Mouse (Mus musculus): ENCODE data around the gene Zar1l. TPM values are rescaled to one million over a fixed set of nuclear protein-coding genes. Genes with fewer than 3 reads are reported as not detected.

Zar1l gene
- polyA plus RNA-seq, 1 experiment = not detected

GRCm38 (mm10) chr5:150490821-150491220 is 27.1 kb downstream of the Zar1l start:
- no peak for TF ChIP-seq FLI1 (IDR thresholded peaks at IDR 0.05; ENCODE audit: low read length)
- TF ChIP-seq GATA1 (IDR thresholded peaks at IDR 0.05; ENCODE audit: borderline replicate concordance, low read length) = no peak
- H3K4me1 ChIP-seq = no peaks in the 10 kb centered on the region

GRCm38 (mm10) chr5:150490285-150490684 is 27.7 kb downstream of the Zar1l start:
- TF ChIP-seq FLI1 (IDR thresholded peaks at IDR 0.05; ENCODE audit: low read length) (no peak), GATA1 (IDR thresholded peaks at IDR 0.05; ENCODE audit: borderline replicate concordance, low read length) (no peak)
- H3K36me3 ChIP-seq (replicated peaks; ENCODE audit: low read length) = peaks cover 2% of the 10 kb centered on the region
- no peaks in the 10 kb centered on the region for H3K27me3 ChIP-seq (replicated peaks)
- H3K4me3 ChIP-seq (replicated peaks) = no peak overlapping the region
- H3K4me1 ChIP-seq = no peaks in the 10 kb centered on the region
- no peaks in the 10 kb centered on the region for H3K9me3 ChIP-seq

More at GRCm38 (mm10) chr5:150490821-150491220, 27.1 kb downstream of the Zar1l start:
- H3K36me3 ChIP-seq (replicated peaks; ENCODE audit: low read length) = peaks cover 5% of the 10 kb centered on the region
- no peaks in the 10 kb centered on the region for H3K27me3 ChIP-seq (replicated peaks)
- no peaks in the 10 kb centered on the region for H3K9me3 ChIP-seq
- no peak overlapping the region for H3K4me3 ChIP-seq (replicated peaks)

DNA sequence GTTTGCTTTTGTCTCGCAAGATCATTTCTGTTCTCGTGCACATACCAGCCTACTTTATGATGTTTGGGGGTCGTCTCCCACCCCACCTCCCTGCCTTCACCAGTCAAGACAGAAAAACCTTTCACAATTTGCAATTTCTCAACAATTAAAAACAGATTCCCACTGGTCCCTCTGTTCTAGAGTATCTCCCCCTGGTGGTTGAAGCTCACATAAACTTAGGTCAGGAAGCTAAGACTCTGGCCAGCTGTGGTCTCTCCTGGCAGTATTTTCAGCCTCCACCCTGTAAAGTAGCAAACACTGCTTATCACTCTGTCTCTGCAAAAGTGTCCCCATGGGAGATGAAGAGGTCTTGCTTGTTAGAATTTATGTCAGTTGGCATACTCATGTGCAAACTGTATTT is 32.8 kb downstream of the Zar1l start:
- H3K36me3 ChIP-seq (replicated peaks; ENCODE audit: low read length) = peaks cover 21% of the 10 kb centered on the region
- no peak overlapping the region for H3K4me3 ChIP-seq (replicated peaks)
- TF ChIP-seq FLI1 (IDR thresholded peaks at IDR 0.05; ENCODE audit: low read length) (no peak), GATA1 (IDR thresholded peaks at IDR 0.05; ENCODE audit: borderline replicate concordance, low read length) (no peak)
- H3K27me3 ChIP-seq (replicated peaks) = no peaks in the 10 kb centered on the region
- H3K4me1 ChIP-seq = no peaks in the 10 kb centered on the region
- H3K9me3 ChIP-seq = no peaks in the 10 kb centered on the region

DNA sequence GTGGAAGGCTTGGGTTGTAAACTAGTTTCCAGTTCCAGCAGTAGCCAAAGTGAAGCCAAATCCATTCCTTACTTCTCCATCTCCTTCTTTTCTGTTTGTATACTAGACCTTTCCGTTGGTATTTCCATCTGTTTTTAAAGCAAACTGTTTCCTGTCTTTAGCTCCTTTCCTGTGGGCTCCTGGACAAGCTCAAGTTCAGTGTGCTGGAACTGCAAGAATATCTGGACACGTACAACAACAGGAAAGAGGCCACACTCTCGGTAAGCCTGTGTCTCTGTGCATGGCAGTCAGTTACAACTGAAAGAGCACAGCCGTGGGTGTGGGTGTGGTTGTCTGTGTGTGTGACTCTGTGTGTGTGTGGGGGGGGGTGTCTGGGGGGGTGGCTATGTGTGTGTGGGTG is 39.4 kb downstream of the Zar1l start:
- H3K9me3 ChIP-seq = peaks cover 6% of the 10 kb centered on the region; the same call in 1 of the 2 replicates
- no peak for TF ChIP-seq FLI1 (IDR thresholded peaks at IDR 0.05; ENCODE audit: low read length)
- TF ChIP-seq GATA1 (IDR thresholded peaks at IDR 0.05; ENCODE audit: borderline replicate concordance, low read length) = no peak
- H3K27me3 ChIP-seq (replicated peaks) = no peaks in the 10 kb centered on the region
- H3K4me1 ChIP-seq = peaks cover 6% of the 10 kb centered on the region; the same call in 1 of the 2 replicates
- peaks cover 45% of the 10 kb centered on the region for H3K36me3 ChIP-seq (replicated peaks; ENCODE audit: low read length)
- no peak overlapping the region for H3K4me3 ChIP-seq (replicated peaks)

DNA sequence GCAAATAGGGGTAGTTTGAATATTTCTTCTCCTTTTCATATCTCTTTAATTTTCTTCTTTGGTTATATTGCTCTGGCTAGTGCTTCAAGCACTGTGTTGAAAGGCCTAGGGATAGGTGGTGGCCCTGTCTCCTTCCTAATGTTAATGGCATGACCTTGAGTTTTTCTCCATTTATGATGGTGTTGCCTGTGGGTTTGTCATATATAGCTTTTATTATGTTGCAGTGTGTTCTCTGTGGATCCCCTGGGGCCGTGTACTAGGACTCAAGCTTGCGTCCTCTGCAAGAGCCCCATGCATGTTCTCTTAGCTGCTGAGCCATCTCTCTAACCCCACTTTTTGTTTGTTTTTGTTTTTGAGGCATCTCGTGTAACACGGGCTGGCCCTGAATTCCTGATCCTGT is 40.6 kb downstream of the Zar1l start:
- TF ChIP-seq FLI1 (IDR thresholded peaks at IDR 0.05; ENCODE audit: low read length) (no peak), GATA1 (IDR thresholded peaks at IDR 0.05; ENCODE audit: borderline replicate concordance, low read length) (no peak)
- H3K36me3 ChIP-seq (replicated peaks; ENCODE audit: low read length) = peaks cover 52% of the 10 kb centered on the region
- no peaks in the 10 kb centered on the region for H3K27me3 ChIP-seq (replicated peaks)
- peaks cover 6% of the 10 kb centered on the region; the same call in 1 of the 2 replicates for H3K9me3 ChIP-seq
- peaks cover 6% of the 10 kb centered on the region; the same call in 1 of the 2 replicates for H3K4me1 ChIP-seq
- H3K4me3 ChIP-seq (replicated peaks) = no peak overlapping the region

DNA sequence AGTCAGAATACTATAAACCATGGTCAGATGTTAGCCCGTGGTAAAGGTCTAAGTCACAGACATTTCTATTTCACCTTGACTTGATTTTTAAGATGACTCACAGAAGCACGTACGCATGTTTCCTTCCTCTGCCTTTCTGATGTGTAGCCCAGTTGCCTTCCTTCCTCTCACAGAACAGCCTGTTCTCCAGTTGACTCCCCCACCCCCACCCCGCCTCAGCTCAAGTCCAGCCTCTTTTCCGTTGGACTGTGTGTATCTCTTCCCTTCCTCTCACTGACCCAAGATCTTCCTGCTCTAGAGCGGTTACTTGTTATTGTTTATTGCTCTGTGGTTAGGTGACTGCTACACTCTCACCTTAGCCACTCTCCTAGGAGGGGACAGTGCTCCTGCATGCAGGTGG is 49.5 kb downstream of the Zar1l start:
- TF ChIP-seq GATA1 (IDR thresholded peaks at IDR 0.05; ENCODE audit: borderline replicate concordance, low read length) = no peak
- no peak for TF ChIP-seq FLI1 (IDR thresholded peaks at IDR 0.05; ENCODE audit: low read length)
- Histone ChIP-seq H3K9me3 (no peaks in the 10 kb centered on the region), H3K27me3 (replicated peaks) (no peaks in the 10 kb centered on the region), H3K4me1 (peaks cover 23% of the 10 kb centered on the region), H3K4me3 (replicated peaks) (peak overlapping the region; percentile 23), H3K36me3 (replicated peaks; ENCODE audit: low read length) (peaks cover 39% of the 10 kb centered on the region)

GRCm38 (mm10) chr5:150466132-150466531 is 51.8 kb downstream of the Zar1l start:
- H3K36me3 ChIP-seq (replicated peaks; ENCODE audit: low read length) = peaks cover 21% of the 10 kb centered on the region
- H3K9me3 ChIP-seq = no peaks in the 10 kb centered on the region
- no peak overlapping the region for H3K4me3 ChIP-seq (replicated peaks)
- no peak for TF ChIP-seq FLI1 (IDR thresholded peaks at IDR 0.05; ENCODE audit: low read length)
- TF ChIP-seq GATA1 (IDR thresholded peaks at IDR 0.05; ENCODE audit: borderline replicate concordance, low read length) = no peak
- peaks cover 23% of the 10 kb centered on the region for H3K4me1 ChIP-seq
- H3K27me3 ChIP-seq (replicated peaks) = no peaks in the 10 kb centered on the region

DNA sequence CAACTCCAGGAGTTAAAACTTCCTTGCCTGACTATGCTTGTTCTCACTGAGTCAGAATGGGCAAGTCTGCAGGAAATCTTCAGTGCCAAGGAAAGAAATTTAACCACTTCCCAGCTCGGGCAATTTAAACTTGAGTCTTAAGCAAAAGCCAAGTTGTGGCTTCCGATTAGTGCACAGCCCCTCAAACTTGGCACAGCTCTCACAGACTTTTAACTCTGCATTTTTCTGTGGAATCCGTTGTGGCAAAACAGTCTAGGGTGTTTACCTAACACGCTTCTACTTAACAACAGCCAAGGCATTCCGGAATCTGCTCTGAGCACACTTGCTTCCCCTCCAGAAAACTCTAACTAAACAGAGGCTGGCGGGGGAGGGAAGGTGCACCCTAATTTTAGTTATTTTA is 52.7 kb downstream of the Zar1l start:
- Histone ChIP-seq H3K36me3 (replicated peaks; ENCODE audit: low read length) (peaks cover 18% of the 10 kb centered on the region), H3K9me3 (no peaks in the 10 kb centered on the region), H3K4me1 (peaks cover 23% of the 10 kb centered on the region), H3K4me3 (replicated peaks) (no peak overlapping the region), H3K27me3 (replicated peaks) (no peaks in the 10 kb centered on the region)
- no peak for TF ChIP-seq FLI1 (IDR thresholded peaks at IDR 0.05; ENCODE audit: low read length)
- TF ChIP-seq GATA1 (IDR thresholded peaks at IDR 0.05; ENCODE audit: borderline replicate concordance, low read length) = no peak

DNA sequence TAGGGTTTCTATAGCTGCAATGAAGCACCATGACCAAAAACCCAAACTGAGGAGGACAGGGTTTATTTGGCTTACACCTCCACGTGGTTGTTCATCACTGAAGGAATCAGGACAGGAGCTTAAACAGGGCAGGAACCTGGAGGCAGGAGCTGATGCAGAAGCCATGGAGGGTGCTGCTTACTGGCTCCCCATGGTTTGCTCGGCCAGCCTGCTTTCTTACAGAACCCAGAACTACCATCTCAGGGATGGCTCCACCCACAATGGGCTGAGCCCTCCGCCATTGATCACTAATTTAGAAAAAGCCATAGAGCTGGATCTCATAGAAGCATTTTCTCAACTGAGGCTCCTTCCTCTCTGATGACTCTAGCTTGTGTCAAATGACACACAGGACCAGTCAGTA is 53.2 kb downstream of the Zar1l start:
- Histone ChIP-seq H3K9me3 (no peaks in the 10 kb centered on the region), H3K4me3 (replicated peaks) (no peak overlapping the region), H3K4me1 (peaks cover 22% of the 10 kb centered on the region), H3K27me3 (replicated peaks) (no peaks in the 10 kb centered on the region), H3K36me3 (replicated peaks; ENCODE audit: low read length) (peaks cover 20% of the 10 kb centered on the region)
- TF ChIP-seq FLI1 (IDR thresholded peaks at IDR 0.05; ENCODE audit: low read length) (no peak), GATA1 (IDR thresholded peaks at IDR 0.05; ENCODE audit: borderline replicate concordance, low read length) (no peak)

- TF ChIP-seq GATA1 (IDR thresholded peaks at IDR 0.05; ENCODE audit: borderline replicate concordance, low read length) = no peak
- TF ChIP-seq FLI1 (IDR thresholded peaks at IDR 0.05; ENCODE audit: low read length) = no peak
- H3K9me3 ChIP-seq = peaks cover 6% of the 10 kb centered on the region; the same call in 1 of the 2 replicates
Measured at GRCm38 (mm10) chr5:150459801-150460200, 58.2 kb downstream of the Zar1l start.

More at GRCm38 (mm10) chr5:150459801-150460200, 58.2 kb downstream of the Zar1l start:
- Histone ChIP-seq H3K4me3 (replicated peaks) (no peak overlapping the region), H3K36me3 (replicated peaks; ENCODE audit: low read length) (peaks cover 45% of the 10 kb centered on the region), H3K4me1 (no peaks in the 10 kb centered on the region), H3K27me3 (replicated peaks) (no peaks in the 10 kb centered on the region)

Data from megakaryocyte, embryonic 14.5 days (primary cell).